Mouse (Mus musculus) liver, embryonic 14.5 days (tissue): ENCODE results near the gene Nrxn2.

ENCODE experiments used
- CTCF ChIP-seq: IDR thresholded peaks from 2 replicates; pipeline ENCODE4 v1.5.1; 2016; ENCODE audit warnings: antibody characterized with exemption, low read depth, control low read depth
- EP300 ChIP-seq: IDR thresholded peaks from 2 replicates; pipeline ENCODE4 v1.6.1; 2016; ENCODE audit warnings: antibody characterized with exemption, low read depth

DNA sequence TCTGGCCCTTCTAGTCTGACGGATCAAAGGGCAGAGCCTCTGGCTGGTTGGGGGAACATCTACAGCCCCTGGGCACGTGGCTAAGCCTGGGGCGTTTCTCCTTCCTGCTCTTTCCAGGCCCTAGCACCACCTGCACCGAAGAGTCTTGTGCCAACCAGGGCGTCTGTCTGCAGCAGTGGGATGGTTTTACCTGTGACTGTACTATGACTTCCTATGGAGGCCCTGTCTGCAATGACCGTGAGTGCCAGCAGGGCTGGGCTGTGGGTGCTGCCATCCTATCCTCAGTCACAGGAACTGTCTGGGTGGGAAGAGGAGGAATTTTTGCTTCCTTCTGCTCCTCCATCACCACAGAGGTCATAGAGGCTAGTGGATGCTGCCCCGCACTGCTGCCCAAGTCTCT lies 74.7 kb downstream of the Nrxn2 start:
- no peak for TF ChIP-seq CTCF
- no peak for TF ChIP-seq EP300
